Mouse (Mus musculus): ENCODE data around the gene Pxdn. TPM values are rescaled to one million over a fixed set of nuclear protein-coding genes. Genes with fewer than 3 reads are reported as not detected.
A peak's percentile ranks its signal among the peaks of the same experiment; 100 is the strongest.

Gene Pxdn
- total RNA-seq (2022): 10 to 100 TPM; 43.1 to 50.3 (median 47.3) TPM

DNA sequence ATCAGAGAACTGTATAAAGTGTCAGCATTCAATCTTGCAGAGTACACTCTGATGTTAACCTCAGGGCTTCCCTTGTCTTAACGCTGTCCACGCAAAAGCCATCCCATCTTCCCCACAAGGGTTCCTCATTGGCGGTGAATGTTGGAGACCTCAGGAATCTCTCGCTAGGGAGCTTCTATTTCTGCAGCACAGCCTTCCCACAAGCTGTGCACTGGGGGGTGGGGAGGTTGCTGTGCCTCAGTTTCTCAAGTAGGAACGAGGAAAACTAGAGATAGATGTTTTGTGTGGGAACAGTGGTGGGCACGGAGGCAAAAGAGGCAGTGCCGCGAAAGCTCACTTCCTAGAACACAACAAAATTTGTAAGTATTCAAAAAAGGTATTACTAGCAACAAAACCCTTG lies at the start of gene Pxdn:
Pxdn (plus strand) TSS at position 301 of the 400 bp plus-strand sequence.
- no peak for DNase-seq (ENCODE audit: low spot score in 2 of 2)

DNA sequence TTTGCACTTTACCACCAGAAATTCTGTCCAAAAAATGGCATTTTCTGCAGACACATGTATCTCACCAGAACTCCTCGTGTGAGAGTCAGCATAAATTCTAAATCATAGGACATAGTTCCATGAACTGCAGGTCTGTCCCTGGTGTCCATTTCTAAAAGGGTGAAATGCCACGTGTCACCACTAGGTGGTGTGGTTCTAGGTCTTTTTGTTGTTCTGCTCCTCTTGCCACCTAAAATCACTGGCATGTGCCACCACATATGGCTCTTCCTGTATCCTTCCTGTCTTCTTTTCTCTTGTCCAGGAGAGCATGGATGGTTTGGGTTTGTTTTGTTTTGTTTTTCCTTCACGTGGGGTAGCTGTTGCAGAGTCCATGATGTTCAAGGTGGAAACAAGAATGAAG lies 42.7 kb upstream of the Pxdn start:
- DNase-seq (ENCODE audit: low spot score in 2 of 2): peak in 1 of 2 experiments; percentile 55

DNA sequence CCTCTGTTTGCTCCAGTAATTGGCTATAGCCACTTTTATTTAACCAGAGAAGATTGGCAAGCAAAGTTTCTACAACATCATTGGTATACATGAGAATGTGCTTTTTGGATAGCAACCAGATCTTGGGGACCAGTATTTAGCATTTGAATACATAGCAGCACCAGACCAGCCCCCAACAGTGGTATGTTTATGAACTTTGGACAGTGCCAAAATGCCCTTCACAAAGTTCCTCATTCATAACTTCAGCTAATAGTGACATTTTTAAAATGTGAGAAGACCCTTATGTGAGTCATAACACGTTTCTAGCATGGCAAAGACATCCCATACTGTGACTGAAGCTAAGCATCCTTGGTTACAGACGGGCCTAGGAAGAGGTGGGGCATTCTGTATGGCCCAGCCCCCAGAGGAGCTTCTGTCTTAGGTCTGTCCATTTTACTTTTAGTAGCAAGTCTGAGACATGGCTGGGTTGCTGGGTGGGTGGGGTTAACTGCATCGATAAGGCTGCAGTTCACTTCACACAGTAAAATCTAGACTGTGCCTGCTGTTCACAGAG lies 39.8 kb upstream of the Pxdn start:
- DNase-seq (ENCODE audit: low spot score in 2 of 2): no peak

DNA sequence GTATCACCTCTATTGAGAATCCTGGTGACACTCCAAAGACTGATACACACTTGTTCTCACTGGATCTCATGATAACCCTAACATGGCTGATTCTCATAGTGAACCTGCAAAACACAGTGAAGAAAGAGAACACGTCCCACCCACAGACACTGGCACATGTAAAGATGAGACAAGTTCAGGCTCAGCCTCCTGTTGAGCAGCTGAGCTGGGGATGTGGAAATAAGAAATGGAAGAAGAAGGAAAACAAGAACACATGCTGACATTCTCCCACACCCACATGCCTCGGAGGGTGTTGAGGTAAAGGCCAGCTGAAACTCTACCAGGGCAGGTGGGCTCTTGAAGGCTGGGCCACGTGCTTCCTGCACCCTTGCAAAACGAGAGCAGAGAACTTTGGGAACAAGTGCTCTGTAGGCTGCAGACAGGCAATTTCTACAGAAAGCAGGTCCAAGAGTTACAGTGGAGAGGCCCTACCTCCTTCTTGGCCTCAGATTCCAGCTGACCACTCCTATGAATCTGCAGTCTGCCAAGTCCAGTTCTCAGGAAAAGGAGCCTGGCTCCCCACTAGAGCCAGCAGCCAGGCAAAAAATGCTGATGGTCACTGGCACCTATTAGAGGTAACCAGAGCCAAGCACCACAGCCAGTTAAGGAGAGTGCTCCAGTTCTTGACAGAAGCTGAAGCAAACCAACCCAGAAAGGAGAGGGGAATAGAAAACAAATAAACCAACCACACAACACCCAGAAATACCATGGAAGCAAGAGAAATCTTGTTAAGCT lies 33.1 kb upstream of the Pxdn start:
- DNase-seq (ENCODE audit: low spot score in 2 of 2): peak in 1 of 2 experiments; percentile 68

- DNase-seq (ENCODE audit: low spot score in 2 of 2): no peak
Measured at GRCm38 (mm10) chr12:29907056-29907455, 30.4 kb upstream of the Pxdn start.

DNA sequence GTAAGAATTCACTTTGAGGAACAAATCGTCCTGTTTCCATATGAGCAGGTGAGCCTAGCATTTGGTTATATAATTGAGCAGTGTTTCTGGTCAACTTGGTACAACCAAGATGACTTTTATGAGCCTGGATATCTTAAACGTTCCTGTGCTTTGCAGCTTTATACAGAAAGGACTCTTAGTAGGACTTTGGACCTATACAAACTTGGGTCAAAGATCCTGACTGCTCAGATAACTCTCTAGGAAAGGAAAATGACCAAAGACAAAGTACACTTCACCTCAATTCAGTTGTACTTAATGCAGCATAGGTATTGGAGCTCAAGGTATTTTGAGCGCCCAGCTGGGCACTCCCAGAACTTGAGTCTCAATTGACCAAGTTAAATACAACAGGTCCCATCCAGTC lies 21.3 kb upstream of the Pxdn start:
- DNase-seq (ENCODE audit: low spot score in 2 of 2): no peak

- DNase-seq (ENCODE audit: low spot score in 2 of 2): no peak
Measured at GRCm38 (mm10) chr12:29916807-29917206, 20.6 kb upstream of the Pxdn start.

GRCm38 (mm10) chr12:29920298-29920697 lies 17.1 kb upstream of the Pxdn start:
- no peak for DNase-seq (ENCODE audit: low spot score in 2 of 2)

- DNase-seq (ENCODE audit: low spot score in 2 of 2): no peak
Measured at GRCm38 (mm10) chr12:29921481-29921880, 15.9 kb upstream of the Pxdn start.

GRCm38 (mm10) chr12:29926896-29927295 lies 10.5 kb upstream of the Pxdn start:
- peak in 1 of 2 experiments; percentile 43 for DNase-seq (ENCODE audit: low spot score in 2 of 2)

DNA sequence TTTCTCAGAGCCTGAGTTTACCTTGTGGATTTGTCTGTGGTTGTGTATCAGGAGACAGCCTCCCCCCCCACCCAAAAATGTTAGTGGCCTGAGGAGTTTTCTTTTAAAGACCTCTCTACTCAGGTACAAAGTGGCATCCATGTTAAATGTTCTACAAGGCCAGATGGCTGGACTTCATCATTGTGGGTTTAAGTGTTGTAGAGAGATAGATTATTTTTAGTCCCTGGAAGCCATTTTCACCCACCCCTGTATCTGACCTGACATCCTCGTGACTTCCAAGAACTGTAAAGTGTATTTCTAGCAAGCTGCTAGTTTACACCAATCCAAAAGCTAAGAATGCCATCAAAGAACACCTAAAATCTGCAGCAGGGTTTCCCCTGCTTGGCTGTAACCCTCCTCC lies 6.8 kb upstream of the Pxdn start:
- no peak for DNase-seq (ENCODE audit: low spot score in 2 of 2)

DNA sequence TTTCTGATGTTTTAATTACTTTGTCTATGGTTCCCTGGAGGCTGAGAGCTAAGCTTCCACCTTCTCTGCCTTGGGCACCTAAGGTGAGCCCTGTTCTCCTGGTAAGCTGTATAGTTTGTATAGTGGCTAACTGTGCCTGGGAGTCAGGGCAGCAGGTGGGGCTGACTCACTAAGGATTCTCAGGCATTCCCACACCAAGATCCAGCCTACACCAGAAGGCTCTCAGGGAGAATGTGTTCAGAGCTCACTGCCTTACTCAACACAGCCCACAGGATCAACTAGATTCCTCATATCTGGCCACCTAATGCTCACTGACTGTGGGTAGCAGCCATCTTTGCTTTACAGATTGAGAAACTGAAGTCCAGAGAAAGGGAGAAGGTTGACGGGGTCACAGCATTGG lies 4.5 kb upstream of the Pxdn start:
- no peak for DNase-seq (ENCODE audit: low spot score in 2 of 2)

- DNase-seq (ENCODE audit: low spot score in 2 of 2): no peak
Measured at GRCm38 (mm10) chr12:29933501-29933900, 3.9 kb upstream of the Pxdn start.

GRCm38 (mm10) chr12:29934120-29934581 lies 3.3 kb upstream of the Pxdn start:
- DNase-seq (ENCODE audit: low spot score in 2 of 2): peak in 1 of 2 experiments; percentile 88

GRCm38 (mm10) chr12:29937851-29938375 lies 505 bp downstream of the Pxdn start:
- DNase-seq (ENCODE audit: low spot score in 2 of 2): peak; percentile 46 to 70

DNA sequence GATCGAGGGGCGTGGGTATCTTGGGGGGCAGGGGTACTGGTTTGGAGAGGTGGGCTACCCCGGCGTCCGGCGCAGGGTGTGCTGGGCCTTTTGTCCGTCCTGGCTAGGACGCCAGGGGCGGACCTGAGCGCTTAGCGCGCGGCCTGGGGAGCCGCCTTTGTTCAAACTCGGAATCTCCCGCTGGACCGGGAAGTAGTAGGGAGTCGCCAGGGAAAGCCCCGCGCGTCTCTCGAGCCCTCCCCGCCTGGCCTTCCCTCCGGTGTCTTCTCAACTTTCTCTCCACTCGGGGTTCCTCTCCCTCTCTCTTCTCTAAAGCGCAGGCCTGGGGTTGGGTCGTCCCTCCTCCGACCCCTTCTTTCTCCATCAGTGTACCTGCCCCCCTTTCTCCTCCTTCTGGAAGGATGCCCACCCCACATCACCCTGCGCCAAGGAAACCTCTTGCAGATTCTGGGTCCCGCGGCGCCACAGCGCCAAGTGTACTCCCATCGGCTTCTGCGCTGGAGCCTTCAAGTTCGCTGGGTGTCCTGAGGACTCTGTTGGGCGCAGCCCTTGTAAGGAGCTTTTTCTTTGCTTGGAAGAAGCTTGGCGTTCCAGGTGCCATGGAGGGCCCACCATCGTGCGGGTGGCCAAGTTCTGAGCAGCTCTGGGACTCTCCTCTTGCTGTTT lies 1.1 kb downstream of the Pxdn start:
- DNase-seq (ENCODE audit: low spot score in 2 of 2): peak; percentile 45 to 46

DNA sequence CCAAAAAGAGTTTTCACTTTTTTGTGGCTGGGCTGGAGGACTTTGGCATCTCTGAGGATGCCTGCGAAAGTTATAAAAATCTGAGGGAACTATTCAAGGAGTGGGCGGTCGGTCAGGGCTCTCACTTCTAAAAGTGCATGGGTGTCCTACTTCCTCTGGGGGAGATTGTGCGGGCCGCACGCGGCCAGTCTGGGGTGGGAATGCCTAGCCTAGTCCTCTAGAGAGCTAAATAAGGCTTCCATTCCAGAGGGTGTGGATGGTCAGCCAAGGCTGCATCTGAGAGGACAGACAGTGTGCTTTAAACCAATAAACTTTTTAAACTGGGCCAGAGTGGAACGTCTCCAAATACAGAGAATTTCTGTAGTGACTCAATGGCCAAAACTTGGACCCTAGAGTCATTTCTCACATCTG lies 1.9 kb downstream of the Pxdn start:
- DNase-seq (ENCODE audit: low spot score in 2 of 2): no peak

GRCm38 (mm10) chr12:29942435-29942834 lies 5.0 kb downstream of the Pxdn start:
- DNase-seq (ENCODE audit: low spot score in 2 of 2): no peak

DNA sequence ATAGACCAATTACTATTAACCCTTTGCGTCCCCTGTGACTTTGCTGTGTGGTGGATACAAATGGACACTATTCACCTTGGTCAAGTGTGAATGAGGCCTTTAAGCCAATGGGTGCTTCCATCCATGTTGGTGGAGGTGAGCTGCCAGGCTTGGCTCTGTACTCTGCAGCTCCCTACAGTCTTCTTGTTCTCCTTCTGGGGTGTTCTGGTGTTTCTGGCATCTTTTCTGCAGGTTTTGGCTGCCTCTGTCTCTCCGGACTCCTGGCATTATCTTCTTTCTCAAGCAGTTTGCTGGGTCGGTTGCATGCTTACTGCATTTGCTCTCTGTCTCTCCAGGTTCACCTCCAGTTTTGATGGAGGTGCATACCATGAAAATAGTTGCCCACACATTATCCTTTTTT lies 7.2 kb downstream of the Pxdn start:
- no peak for DNase-seq (ENCODE audit: low spot score in 2 of 2)

GRCm38 (mm10) chr12:29945182-29945743 lies 7.9 kb downstream of the Pxdn start:
- no peak for DNase-seq (ENCODE audit: low spot score in 2 of 2)

DNA sequence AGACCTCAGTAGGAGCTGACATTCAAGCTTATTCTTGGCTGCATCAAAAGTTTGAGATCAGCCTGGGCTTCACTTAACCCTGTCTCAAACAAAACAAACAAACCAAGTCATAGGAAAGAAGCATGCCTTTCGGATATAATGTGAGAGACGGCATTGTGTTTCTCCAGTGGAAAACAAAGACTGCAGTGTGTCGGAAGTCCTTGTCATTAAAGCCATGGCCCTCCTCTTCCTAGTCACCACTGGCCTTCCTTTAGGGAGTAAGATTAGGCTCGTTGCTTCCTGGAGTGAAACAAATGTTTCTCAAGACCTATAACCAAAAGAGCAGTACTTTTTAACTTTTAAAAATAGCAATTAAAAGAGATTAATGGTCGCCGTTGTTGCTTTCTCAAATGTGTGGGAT lies 13.6 kb downstream of the Pxdn start:
- DNase-seq (ENCODE audit: low spot score in 2 of 2): no peak

- DNase-seq (ENCODE audit: low spot score in 2 of 2): no peak
Measured at GRCm38 (mm10) chr12:29951485-29951884, 14.1 kb downstream of the Pxdn start.

Measured in left cerebral cortex, adult 8-10 months (tissue).